Mouse (Mus musculus): ENCODE data around the gene Optn.

- TF ChIP-seq CTCF (IDR thresholded peaks at IDR 0.05; ENCODE audit: low read depth, low read length) (no peak), EP300 (IDR thresholded peaks at IDR 0.05; ENCODE audit: insufficient read depth, low read depth, low read length) (no peak), POLR2A (IDR thresholded peaks at IDR 0.05; ENCODE audit: insufficient read depth, low read length) (no peak)
Measured at GRCm38 (mm10) chr2:4978091-4978490, 85.8 kb downstream of the Optn start.

Data from ES-Bruce4 (cell line).